8 mouse cellular contexts compared by ENCODE assay signal in genomic region chr15:83037755-83038483, GRCm38 (mm10). TPM values are rescaled to one million over a fixed set of nuclear protein-coding genes. Genes with fewer than 3 reads are reported as not detected.
DNase-seq lines count a peak whose midpoint lies in the region; ATAC-seq and TF ChIP-seq lines count a peak whose summit lies in the region.

No protein-coding gene starts in this region.

- no peaks in the 10 kb centered on the region for H3K9me3 ChIP-seq in hindbrain, embryonic 10.5 days
- no peaks in the 10 kb centered on the region for H3K9me3 ChIP-seq in hindbrain, embryonic 16.5 days (ENCODE audit: control insufficient read depth, low read length)
- no peaks in the 10 kb centered on the region for H3K9me3 ChIP-seq in intestine, embryonic 14.5 days (ENCODE audit: control insufficient read depth, low read length)
- H3K9me3 ChIP-seq in midbrain, postnatal 0 days (ENCODE audit: low read length): no peaks in the 10 kb centered on the region

- intact Hi-C loops in left cerebral cortex, postnatal 10 days (cut with DNase I): loop anchor here (2.0 to 5.0 kb wide), 2 partner anchors 136 to 223 kb away; no protein-coding TSS in a partner anchor

- H3K36me3 ChIP-seq in hindbrain, embryonic 10.5 days: no peaks in the 10 kb centered on the region
- H3K36me3 ChIP-seq in hindbrain, embryonic 16.5 days (ENCODE audit: control insufficient read depth, insufficient read depth, low read length): no peaks in the 10 kb centered on the region
- H3K36me3 ChIP-seq in intestine, embryonic 14.5 days (ENCODE audit: control insufficient read depth, insufficient read depth, low read length): no peaks in the 10 kb centered on the region
- H3K36me3 ChIP-seq in midbrain, postnatal 0 days (ENCODE audit: insufficient read depth, low read length): no peaks in the 10 kb centered on the region

- H3K27ac ChIP-seq in hindbrain, embryonic 10.5 days: no peak overlapping the region
- no peak overlapping the region for H3K27ac ChIP-seq in hindbrain, embryonic 16.5 days (ENCODE audit: low read depth, low read length)
- no peak overlapping the region for H3K27ac ChIP-seq in intestine, embryonic 14.5 days (ENCODE audit: low read depth)
- no peak overlapping the region for H3K27ac ChIP-seq in midbrain, postnatal 0 days (ENCODE audit: low read depth, low read length)

- peak; percentile 99 for TF ChIP-seq CTCF in midbrain, postnatal 0 days (IDR thresholded peaks at IDR 0.05)

- no peak overlapping the region for H3K4me2 ChIP-seq in hindbrain, embryonic 16.5 days (ENCODE audit: low read length)
- H3K4me2 ChIP-seq in intestine, embryonic 14.5 days (ENCODE audit: low read length): no peak overlapping the region
- H3K4me2 ChIP-seq in midbrain, postnatal 0 days (ENCODE audit: low read depth, low read length, poor library complexity, severe bottlenecking): no peak overlapping the region

- H3K27me3 ChIP-seq in hindbrain, embryonic 10.5 days (ENCODE audit: insufficient read depth, poor library complexity, severe bottlenecking): peaks cover 79% of the 10 kb centered on the region
- no peaks in the 10 kb centered on the region for H3K27me3 ChIP-seq in hindbrain, embryonic 16.5 days (replicated peaks; ENCODE audit: control insufficient read depth, insufficient read depth, low read length)
- H3K27me3 ChIP-seq in intestine, embryonic 14.5 days (replicated peaks; ENCODE audit: control insufficient read depth, insufficient read depth, low read length): no peaks in the 10 kb centered on the region
- H3K27me3 ChIP-seq in midbrain, postnatal 0 days (ENCODE audit: insufficient read depth, low read length): no peaks in the 10 kb centered on the region

- peaks cover 49% of the 10 kb centered on the region for H3K4me1 ChIP-seq in hindbrain, embryonic 10.5 days (replicated peaks)
- H3K4me1 ChIP-seq in hindbrain, embryonic 16.5 days (ENCODE audit: control insufficient read depth, insufficient read depth, low read depth, low read length): peaks cover 39% of the 10 kb centered on the region
- H3K4me1 ChIP-seq in intestine, embryonic 14.5 days (replicated peaks; ENCODE audit: control insufficient read depth, insufficient read depth, low read length): peaks cover 46% of the 10 kb centered on the region
- H3K4me1 ChIP-seq in midbrain, postnatal 0 days (ENCODE audit: insufficient read depth, low read length): peaks cover 18% of the 10 kb centered on the region

- no peak for ATAC-seq in hindbrain, embryonic 16.5 days
- peak; percentile 48; the same call in 1 of the 2 replicates for ATAC-seq in intestine, embryonic 14.5 days (replicated peaks; ENCODE audit: low FRiP score, low TSS enrichment, low read depth)
- no peak for ATAC-seq in midbrain, postnatal 0 days (ENCODE audit: low FRiP score)

- DNase-seq in hindbrain, embryonic 10.5 days (ENCODE audit: low spot score): peak; percentile 87
- peak; percentile 93 to 96 for DNase-seq in cerebellum, postnatal 25 days
- DNase-seq in frontal cortex, postnatal 25 days (ENCODE audit: low spot score in 2 of 2): peak; percentile 88 to 93
- DNase-seq in intestine, embryonic 14.5 days (ENCODE audit: low spot score): peak; percentile 98
- DNase-seq in left cerebral cortex, postnatal 10 days (ENCODE audit: extremely low spot score in 1 of 2, low spot score in 2 of 2): peak; percentile 73 to 88
- peak; percentile 83 for DNase-seq in midbrain, postnatal 0 days (ENCODE audit: low spot score)
- peak; percentile 86 to 97 for DNase-seq in spleen, postnatal 4 days (ENCODE audit: low spot score in 2 of 2)

- no peak overlapping the region for H3K9ac ChIP-seq in hindbrain, embryonic 16.5 days (ENCODE audit: low read depth, low read length)
- no peak overlapping the region for H3K9ac ChIP-seq in intestine, embryonic 14.5 days (ENCODE audit: low read length)
- H3K9ac ChIP-seq in midbrain, postnatal 0 days (replicated peaks; ENCODE audit: low read length, poor library complexity, severe bottlenecking): no peak overlapping the region

- WGBS in hindbrain, embryonic 10.5 days: 3% methylated on average over 8 of the region's 8 CpGs
- 10% methylated on average over 8 of the region's 8 CpGs for WGBS in hindbrain, embryonic 16.5 days
- 7% methylated on average over 8 of the region's 8 CpGs for WGBS in intestine, embryonic 14.5 days
- 5% methylated on average over 8 of the region's 8 CpGs for WGBS in midbrain, postnatal 0 days

- no peak overlapping the region for H3K4me3 ChIP-seq in hindbrain, embryonic 10.5 days
- no peak overlapping the region for H3K4me3 ChIP-seq in hindbrain, embryonic 16.5 days (ENCODE audit: low read length)
- H3K4me3 ChIP-seq in intestine, embryonic 14.5 days (ENCODE audit: low read depth, low read length): no peak overlapping the region
- H3K4me3 ChIP-seq in midbrain, postnatal 0 days (ENCODE audit: low read depth, low read length): no peak overlapping the region

RNA-seq across cellular contexts. Expression of gene Nfam1, which starts 4.8 kb away (rescaled TPM):
- polyA plus RNA-seq in hindbrain, embryonic 10.5 days (2016; fragmentation: Nextera tagmentation; extraction: Ambion mirVana): 2.8 and 3.6 TPM in 2 replicates
- 2.2 and 2.5 TPM in 2 replicates for polyA plus RNA-seq in hindbrain, embryonic 16.5 days (2015; fragmentation: Nextera tagmentation; extraction: Ambion mirVana)
- polyA plus RNA-seq in intestine, embryonic 14.5 days (2014; fragmentation: Nextera tagmentation; extraction: Ambion mirVana): 3.6 and 3.7 TPM in 2 replicates
- total RNA-seq in left cerebral cortex, postnatal 10 days (2021): 1 to 10 TPM; 2.6 to 2.7 TPM
- 3.3 and 4.1 TPM in 2 replicates for total RNA-seq in midbrain, postnatal 0 days (2014; rRNA removed)
- polyA plus RNA-seq in midbrain, postnatal 0 days (2015; fragmentation: Nextera tagmentation; extraction: Ambion mirVana): 1.9 and 2.6 TPM in 2 replicates

RNA-seq across cellular contexts. Expression of gene Tcf20, which starts 50.2 kb away (rescaled TPM):
- 6.7 and 6.9 TPM in 2 replicates for polyA plus RNA-seq in hindbrain, embryonic 10.5 days (2016; fragmentation: Nextera tagmentation; extraction: Ambion mirVana)
- 9.3 TPM in 2 replicates for polyA plus RNA-seq in hindbrain, embryonic 16.5 days (2015; fragmentation: Nextera tagmentation; extraction: Ambion mirVana)
- polyA plus RNA-seq in intestine, embryonic 14.5 days (2014; fragmentation: Nextera tagmentation; extraction: Ambion mirVana): 11.7 and 12.4 TPM in 2 replicates
- 100 to 1,000 TPM; 123 to 128 TPM for total RNA-seq in left cerebral cortex, postnatal 10 days (2021)
- 125 and 131 TPM in 2 replicates for total RNA-seq in midbrain, postnatal 0 days (2014; rRNA removed)
- polyA plus RNA-seq in midbrain, postnatal 0 days (2015; fragmentation: Nextera tagmentation; extraction: Ambion mirVana): 10.6 and 11.8 TPM in 2 replicates

RNA-seq across cellular contexts. Expression of gene Serhl, which starts 51.4 kb away (rescaled TPM):
- 57.1 and 58.9 TPM in 2 replicates for polyA plus RNA-seq in hindbrain, embryonic 10.5 days (2016; fragmentation: Nextera tagmentation; extraction: Ambion mirVana)
- polyA plus RNA-seq in hindbrain, embryonic 16.5 days (2015; fragmentation: Nextera tagmentation; extraction: Ambion mirVana): 34.2 and 36.4 TPM in 2 replicates
- 64.2 and 71.9 TPM in 2 replicates for polyA plus RNA-seq in intestine, embryonic 14.5 days (2014; fragmentation: Nextera tagmentation; extraction: Ambion mirVana)
- 10 to 100 TPM in 1 of 2 experiments, 1 to 10 TPM in 1; 6.6 to 10.2 TPM for total RNA-seq in left cerebral cortex, postnatal 10 days (2021)
- 4.2 and 6.7 TPM in 2 replicates for total RNA-seq in midbrain, postnatal 0 days (2014; rRNA removed)
- 38.5 and 40.0 TPM in 2 replicates for polyA plus RNA-seq in midbrain, postnatal 0 days (2015; fragmentation: Nextera tagmentation; extraction: Ambion mirVana)
